Mouse (Mus musculus): ENCODE data around the gene Gm9887.

DNA sequence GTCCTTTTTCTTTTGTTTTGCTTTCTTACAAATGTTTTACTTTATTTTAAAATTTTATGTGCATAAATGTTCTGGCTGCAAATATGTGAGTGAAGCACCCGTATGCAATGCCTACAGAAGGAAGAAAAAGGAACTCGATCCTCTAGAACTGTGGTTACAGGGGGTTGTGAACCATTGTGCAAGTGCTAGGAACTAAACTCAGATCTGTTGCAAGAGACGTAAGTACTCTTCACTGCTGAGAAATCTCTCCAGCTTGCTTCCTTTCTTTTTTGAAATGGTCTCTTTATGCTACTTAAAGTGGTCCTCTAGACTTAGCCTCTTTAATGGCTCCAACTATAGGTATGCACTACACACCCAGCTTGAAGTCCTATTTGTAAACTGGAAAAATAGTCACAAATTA is 41.1 kb downstream of the Gm9887 start:
- TF ChIP-seq POLR2A (IDR thresholded peaks at IDR 0.05; ENCODE audit: insufficient read depth, low read length) = no peak
- no peak for TF ChIP-seq CTCF (IDR thresholded peaks at IDR 0.05; ENCODE audit: low read depth, low read length)

Data from ES-Bruce4 (cell line).